24 mouse cellular contexts compared by ENCODE assay signal in genomic region chr5:80358271-80358670, GRCm38 (mm10).
DNase-seq lines count a peak whose midpoint lies in the region; ATAC-seq lines count a peak whose summit lies in the region.
"Had no signal": no experiment of that assay in that cellular context is flagged by ENCODE, and none has a peak within 500 bp of the region (broad histone marks: within the 10 kb centered on the region; RNA-seq: fewer than 3 reads in every experiment).

No protein-coding gene starts in this region.

- H3K36me3 ChIP-seq in limb, embryonic 10.5 days: no peaks in the 10 kb centered on the region
- no peaks in the 10 kb centered on the region for H3K36me3 ChIP-seq in midbrain, embryonic 11.5 days (ENCODE audit: control insufficient read depth, insufficient read depth, low read length)
- H3K36me3 ChIP-seq: G1E had no signal

- H3K9me3 ChIP-seq in limb, embryonic 10.5 days (replicated peaks): no peaks in the 10 kb centered on the region
- no peaks in the 10 kb centered on the region for H3K9me3 ChIP-seq in midbrain, embryonic 11.5 days (ENCODE audit: control insufficient read depth, low read length)

- no peak overlapping the region for H3K4me3 ChIP-seq in limb, embryonic 10.5 days
- H3K4me3 ChIP-seq in midbrain, embryonic 11.5 days (ENCODE audit: low read depth, low read length): no peak overlapping the region

- DNase-seq in 3T3-L1 (ENCODE audit: low read depth, low spot score) (peak; percentile 78), 416B (ENCODE audit: low read depth) (peak; percentile 58), NIH3T3 (ENCODE audit: low read depth) (peak; percentile 2)
- DNase-seq in limb, embryonic 10.5 days (ENCODE audit: low spot score): no peak
- no peak for DNase-seq in midbrain, embryonic 11.5 days (ENCODE audit: low spot score, missing footprints)
- DNase-seq in gastrocnemius, adult 18-20 months (ENCODE audit: low spot score): no peak
- DNase-seq: adrenal gland, adult 2 months; adrenal gland, adult 8-10 months; adrenal gland, postnatal 10 days; adrenal gland, postnatal 14 days; adrenal gland, postnatal 25 days; adrenal gland, postnatal 36 days; B cell, adult 2 months; cerebellum, adult 11 months; cerebellum, adult 11-12 months; cerebellum, adult 18-20 months; cerebellum, adult 2 months; cerebellum, adult 8-10 months; cerebellum, adult 9-10 months had no signal

- no peak overlapping the region for H3K4me2 ChIP-seq in midbrain, embryonic 11.5 days

- no peak for ATAC-seq in midbrain, embryonic 11.5 days (ENCODE audit: low FRiP score)
- ATAC-seq: activated CD4-positive, CD25-positive, alpha-beta regulatory T cell, adult 4 months; CD4-positive, CD25-positive, alpha-beta regulatory T cell, adult 4 months; Patski had no signal

- WGBS in limb, embryonic 10.5 days: 84% methylated on average over 1 of the region's 1 CpGs
- 91% methylated on average over 1 of the region's 1 CpGs for WGBS in midbrain, embryonic 11.5 days

- no peak overlapping the region for H3K27ac ChIP-seq in limb, embryonic 10.5 days
- H3K27ac ChIP-seq in midbrain, embryonic 11.5 days (ENCODE audit: low read depth, low read length): no peak overlapping the region

- H3K4me1 ChIP-seq in limb, embryonic 10.5 days: no peaks in the 10 kb centered on the region
- H3K4me1 ChIP-seq in midbrain, embryonic 11.5 days (ENCODE audit: control insufficient read depth, insufficient read depth, low read length): no peaks in the 10 kb centered on the region

- no peaks in the 10 kb centered on the region for H3K27me3 ChIP-seq in limb, embryonic 10.5 days (ENCODE audit: low read depth, poor library complexity, severe bottlenecking)
- no peaks in the 10 kb centered on the region for H3K27me3 ChIP-seq in midbrain, embryonic 11.5 days (ENCODE audit: control insufficient read depth, insufficient read depth, low read length)
- H3K27me3 ChIP-seq: CH12.LX, Patski had no signal

- H3K9ac ChIP-seq in midbrain, embryonic 11.5 days (ENCODE audit: low read length): no peak overlapping the region

Comparison
In these comparisons a context has a peak if more than half of its experiments do, and no peak if none do; other contexts are left out.
1. DNase-seq: peak in 3T3-L1 (single experiment), 416B (single experiment) and NIH3T3 (single experiment); none in limb, embryonic 10.5 days (single experiment), midbrain, embryonic 11.5 days (single experiment) and gastrocnemius, adult 18-20 months (single experiment).